Mouse (Mus musculus) WW6 (cell line): ENCODE measurements around the gene Sigmar1.

Source experiments
- DNase-seq: peaks from one replicate; pipeline ENCODE4 v3.0.0-alpha.2; 2013; ENCODE audit warnings: low read depth, low spot score

The Sigmar1 gene

GRCm38 (mm10) chr4:41756440-41756839 is 483 bp upstream of the Sigmar1 start:
- no peak for DNase-seq

- DNase-seq, result no peak
These were observed 1.1 kb downstream of the Sigmar1 start, which contains the start of gene Galt for GRCm38 (mm10) chr4:41754797-41755337. Galt (plus strand) TSS chr4:41755228.

- DNase-seq, result no peak
These were observed 10.9 kb downstream of the Sigmar1 start for GRCm38 (mm10) chr4:41745021-41745420.

- no peak for DNase-seq
These were observed 11.8 kb downstream of the Sigmar1 start for GRCm38 (mm10) chr4:41744131-41744530.

GRCm38 (mm10) chr4:41741158-41741560 is 14.8 kb downstream of the Sigmar1 start:
- DNase-seq, result peak; percentile 93

- DNase-seq, result peak; percentile 47
These were observed 15.4 kb downstream of the Sigmar1 start for GRCm38 (mm10) chr4:41740380-41741157.

GRCm38 (mm10) chr4:41739260-41739659 is 16.7 kb downstream of the Sigmar1 start:
- no peak for DNase-seq

- DNase-seq, result no peak
These were observed 17.7 kb downstream of the Sigmar1 start for GRCm38 (mm10) chr4:41738256-41738603.

GRCm38 (mm10) chr4:41737602-41738255 is 18.2 kb downstream of the Sigmar1 start:
- no peak for DNase-seq

GRCm38 (mm10) chr4:41731052-41731765 is 24.7 kb downstream of the Sigmar1 start, which contains the start of gene Arid3c:
Arid3c (minus strand) TSS chr4:41731142.
- no peak for DNase-seq

- DNase-seq, result no peak
These were observed 28.9 kb downstream of the Sigmar1 start for GRCm38 (mm10) chr4:41726826-41727621.

- peak; percentile 83 for DNase-seq
These were observed 33.0 kb downstream of the Sigmar1 start, which contains the start of gene Dctn3 for GRCm38 (mm10) chr4:41722918-41723351. Dctn3 (minus strand) TSS chr4:41723170.

- no peak for DNase-seq
These were observed 39.1 kb downstream of the Sigmar1 start for GRCm38 (mm10) chr4:41716834-41717233.

- DNase-seq, result no peak
These were observed 40.4 kb downstream of the Sigmar1 start for GRCm38 (mm10) chr4:41715596-41715995.

- DNase-seq, result no peak
These were observed 40.9 kb downstream of the Sigmar1 start for GRCm38 (mm10) chr4:41715082-41715481.

GRCm38 (mm10) chr4:41714276-41714675 is 41.7 kb downstream of the Sigmar1 start:
- DNase-seq, result no peak

- DNase-seq, result peak; percentile 65
These were observed 42.5 kb downstream of the Sigmar1 start, which contains the start of gene Rpp25l for GRCm38 (mm10) chr4:41713197-41714067. Rpp25l (minus strand) TSS chr4:41713534.

GRCm38 (mm10) chr4:41712421-41713196 is 43.3 kb downstream of the Sigmar1 start:
- DNase-seq, result no peak

GRCm38 (mm10) chr4:41711705-41712375 is 44.1 kb downstream of the Sigmar1 start:
- DNase-seq, result no peak
